Mouse (Mus musculus) liver, adult 2 months (tissue): ENCODE data around the gene Acss2.

Source experiments
- CTCF ChIP-seq: fragments of 200-500 bp; IDR thresholded peaks from 2 replicates; pipeline ENCODE4 v1.5.1; 2011; ENCODE audit warnings: low read depth, low read length, control low read depth
- POLR2A ChIP-seq: fragments of 200-500 bp; IDR thresholded peaks from 2 replicates; pipeline ENCODE4 v1.6.1; 2011; ENCODE audit warnings: low read length, control low read depth; ENCODE audit not compliant: insufficient read depth; ENCODE audit errors: extremely low read depth

- no peak for TF ChIP-seq CTCF
- TF ChIP-seq POLR2A: no peak
These were observed 6.6 kb downstream of the Acss2 start for GRCm38 (mm10) chr2:155524378-155524777.
